Mouse (Mus musculus) urinary bladder, postnatal 36 days (tissue): ENCODE measurements around the gene Cdc14b.
A peak's percentile ranks its signal among the peaks of the same experiment; 100 is the strongest.

Experiments
- DNase-seq, 2 experiments: peaks; one replicate each; pipeline ENCODE4 v3.0.0; 2022; ENCODE audit warnings: low spot score in 2 of 2, mixed read lengths in 1 of 2

Cdc14b gene

DNA sequence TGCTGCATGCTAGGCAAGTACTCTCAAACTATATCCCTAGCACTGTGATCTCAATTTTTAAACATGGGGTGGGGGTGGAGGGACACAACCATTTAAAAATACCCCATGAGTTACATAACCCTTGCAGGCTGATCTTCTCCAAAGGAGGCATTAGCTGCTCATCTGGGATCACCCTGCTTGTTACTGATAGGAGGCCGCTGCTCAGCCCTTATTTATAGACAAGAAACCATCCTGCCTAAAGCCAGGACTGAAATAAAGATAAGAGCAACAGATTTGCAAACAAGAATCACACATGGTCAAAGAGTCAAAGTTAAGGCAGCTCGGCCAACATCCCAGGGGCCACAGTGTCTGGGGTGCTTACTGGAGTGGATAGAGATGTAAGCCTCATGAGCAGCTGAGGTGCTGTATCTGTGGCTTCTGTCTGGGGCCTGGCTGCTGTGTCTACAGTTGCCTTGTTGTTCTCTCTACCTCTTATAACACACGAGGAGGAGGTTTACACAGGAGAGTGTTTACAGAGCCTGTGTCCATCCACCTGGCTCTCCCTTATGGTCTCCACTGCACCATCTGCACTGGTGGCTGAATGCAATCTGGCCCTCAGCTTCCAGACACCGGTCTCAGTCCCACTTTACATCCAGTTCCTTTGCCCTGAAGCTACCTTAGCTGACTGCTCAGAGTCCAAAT, 38.0 kb downstream of the Cdc14b start:
- no peak for DNase-seq

DNA sequence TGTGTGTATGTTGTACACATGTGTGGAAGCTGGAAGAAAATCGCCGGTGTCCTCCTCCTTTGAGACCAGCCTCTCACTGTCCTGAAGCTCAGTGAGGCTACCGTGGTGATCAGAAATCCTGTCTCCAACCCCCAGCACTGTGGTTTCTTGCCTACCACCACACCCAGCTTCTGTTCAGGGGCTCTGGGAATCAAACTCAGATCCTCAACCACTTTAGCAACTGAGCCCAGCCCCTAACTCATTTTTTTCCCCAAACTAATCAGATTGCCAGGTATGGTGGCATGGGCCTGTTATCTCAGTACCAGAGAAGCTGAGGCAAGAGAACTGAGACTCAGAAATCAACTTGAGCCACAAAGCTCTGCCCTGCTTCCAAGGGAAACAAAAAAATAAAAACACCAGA, 39.3 kb downstream of the Cdc14b start:
- DNase-seq = no peak

DNA sequence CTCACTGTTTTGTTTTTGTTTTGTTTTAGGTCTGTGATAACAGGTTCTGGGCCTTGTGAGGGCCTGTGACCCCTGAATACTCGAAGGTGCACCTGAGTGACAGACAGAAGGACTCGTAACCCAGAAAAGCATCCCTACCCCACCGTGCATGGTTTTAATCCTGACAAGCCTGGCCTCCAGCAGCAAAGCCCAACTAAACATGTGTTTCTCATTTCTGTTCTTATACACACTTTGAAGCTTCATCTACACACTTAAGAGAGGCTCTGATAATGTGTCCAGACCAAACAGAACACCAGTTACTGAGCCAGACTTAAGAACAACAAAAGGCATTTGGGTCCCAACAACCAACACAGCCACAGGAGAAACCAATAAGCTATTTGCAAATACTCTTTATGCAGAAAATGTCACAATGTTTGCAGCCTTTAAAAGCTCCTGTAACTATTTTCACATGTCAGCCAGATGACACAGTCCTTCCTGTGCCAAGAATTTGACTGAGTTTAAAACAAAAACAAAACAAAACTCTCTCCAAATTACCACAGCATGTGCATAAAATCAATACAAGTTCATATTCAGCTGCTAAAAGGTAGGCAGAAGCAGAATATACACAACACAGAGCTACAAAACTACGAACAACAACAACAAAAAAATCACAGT, 39.9 kb downstream of the Cdc14b start:
- DNase-seq = no peak

DNA sequence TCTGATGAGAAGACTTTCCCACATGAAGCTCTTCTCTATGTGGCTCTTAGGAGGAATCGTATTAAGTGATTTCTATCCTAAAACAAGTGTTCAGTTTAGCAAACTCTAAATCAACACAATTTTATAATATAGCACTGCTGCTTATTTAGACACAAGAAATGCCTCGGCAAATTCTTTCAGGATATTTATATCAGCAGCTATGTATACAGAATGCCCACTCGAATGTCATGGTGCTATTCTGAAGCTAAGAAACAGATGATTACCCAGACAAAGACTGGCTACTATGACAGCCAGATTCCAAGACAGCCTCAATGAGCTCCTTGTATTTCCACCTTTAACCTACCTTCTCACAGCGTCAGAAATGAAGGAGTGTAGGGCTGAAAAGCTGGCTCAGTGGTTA, 42.0 kb downstream of the Cdc14b start:
- no peak for DNase-seq

DNA sequence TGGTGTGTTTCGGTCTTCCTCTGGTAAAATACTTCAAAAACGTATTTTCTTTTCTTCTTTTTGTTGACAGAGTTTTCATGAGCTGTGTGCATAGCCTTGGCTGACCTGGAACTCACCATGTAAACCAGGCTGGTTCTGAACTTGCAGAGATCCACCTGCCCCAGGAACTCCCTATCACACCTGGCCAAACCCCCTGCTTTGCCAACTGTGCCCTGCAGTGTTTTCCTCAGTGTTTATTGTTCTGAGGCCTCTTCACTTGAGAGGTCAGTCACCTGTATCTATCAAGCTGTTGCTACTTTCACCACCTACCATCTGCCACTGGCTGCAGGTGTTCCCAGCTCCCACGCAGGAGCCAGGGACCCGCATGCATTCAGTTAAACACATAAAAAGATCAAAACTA, 48.4 kb downstream of the Cdc14b start:
- no peak for DNase-seq

DNA sequence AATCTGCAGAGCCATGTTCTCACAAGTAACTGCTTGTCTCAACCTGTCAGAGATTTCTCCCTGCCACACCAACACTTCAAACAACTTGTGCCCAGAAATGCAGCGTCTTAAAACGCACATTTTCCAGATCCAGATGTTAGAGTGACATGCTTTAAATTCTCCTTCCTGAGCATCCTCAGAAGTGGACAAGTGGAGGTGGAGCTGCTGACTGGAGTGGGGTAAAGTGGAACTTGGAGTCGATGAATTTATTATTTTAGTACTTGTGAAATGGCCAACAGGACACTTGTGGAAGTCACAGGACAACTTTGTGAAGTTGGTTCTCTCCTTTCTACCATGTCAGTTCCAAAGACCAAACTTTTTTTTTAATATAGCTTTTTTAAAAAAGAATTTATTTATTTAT, 49.4 kb downstream of the Cdc14b start:
- no peak for DNase-seq

DNA sequence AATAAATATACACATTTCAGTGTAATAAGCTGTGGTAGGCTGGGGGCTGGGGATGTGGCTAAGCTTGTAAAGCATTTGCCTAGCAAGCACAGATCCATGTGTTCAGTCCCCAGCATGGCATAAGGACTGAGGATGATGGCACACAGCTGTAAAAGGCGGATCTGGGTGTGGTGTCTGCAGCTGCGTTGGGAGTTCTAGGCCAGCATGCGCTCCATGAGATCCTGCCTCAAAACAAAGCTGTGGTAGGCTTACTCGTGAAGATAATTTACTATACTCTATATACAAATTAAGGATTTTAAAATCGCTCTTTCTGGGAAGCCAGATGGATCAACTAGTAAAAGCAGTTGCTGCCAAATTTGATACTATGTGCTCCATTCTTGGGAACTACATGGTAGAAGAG, 60.2 kb downstream of the Cdc14b start:
- DNase-seq = no peak

DNA sequence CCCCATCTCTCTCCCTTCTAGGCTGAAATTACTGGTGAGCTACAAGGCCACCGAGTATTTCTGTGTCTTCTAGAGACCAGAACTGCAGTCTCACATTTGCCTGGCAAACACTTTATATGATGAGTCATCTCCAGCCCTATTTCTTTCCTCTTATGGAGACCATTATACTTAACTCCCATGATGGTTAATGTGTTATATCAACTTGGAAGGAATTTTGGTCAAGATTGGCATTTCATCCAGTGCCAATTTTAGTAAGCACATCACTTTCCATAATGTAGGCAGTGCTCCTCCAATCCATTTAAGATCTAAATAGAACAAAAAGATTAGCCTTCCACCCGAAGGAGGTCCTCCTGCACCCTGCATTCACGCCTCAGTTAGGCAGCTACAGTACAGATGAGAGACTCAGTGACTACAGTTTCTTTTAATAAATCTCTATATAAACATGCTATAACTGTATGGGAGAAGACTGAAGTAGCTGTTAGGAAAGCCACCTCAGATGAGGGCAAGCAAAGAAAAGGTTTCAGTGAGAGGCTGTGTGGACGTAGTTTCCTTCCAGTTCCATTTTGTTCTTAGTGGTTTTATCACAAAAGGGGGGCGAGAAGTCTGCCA, 63.0 kb downstream of the Cdc14b start:
- DNase-seq = no peak

DNA sequence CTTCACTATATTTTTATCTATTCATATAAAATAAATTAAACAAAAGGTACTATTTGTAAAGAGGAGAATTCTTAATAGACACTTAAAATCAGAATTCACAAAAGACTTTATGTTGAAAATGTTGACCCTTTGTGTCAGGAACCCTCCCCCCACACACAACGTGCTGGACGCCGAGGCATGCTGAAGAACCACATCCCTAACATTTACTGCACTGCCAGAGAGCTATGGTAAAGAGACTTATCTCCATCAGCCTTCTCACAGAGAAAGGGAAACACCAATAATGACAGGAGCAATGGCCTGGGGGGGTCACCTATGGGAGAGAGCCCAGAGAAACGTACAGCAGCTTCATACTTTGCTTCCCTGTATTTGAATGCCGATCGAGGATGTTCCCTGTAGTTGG, 66.9 kb downstream of the Cdc14b start:
- DNase-seq = no peak

DNA sequence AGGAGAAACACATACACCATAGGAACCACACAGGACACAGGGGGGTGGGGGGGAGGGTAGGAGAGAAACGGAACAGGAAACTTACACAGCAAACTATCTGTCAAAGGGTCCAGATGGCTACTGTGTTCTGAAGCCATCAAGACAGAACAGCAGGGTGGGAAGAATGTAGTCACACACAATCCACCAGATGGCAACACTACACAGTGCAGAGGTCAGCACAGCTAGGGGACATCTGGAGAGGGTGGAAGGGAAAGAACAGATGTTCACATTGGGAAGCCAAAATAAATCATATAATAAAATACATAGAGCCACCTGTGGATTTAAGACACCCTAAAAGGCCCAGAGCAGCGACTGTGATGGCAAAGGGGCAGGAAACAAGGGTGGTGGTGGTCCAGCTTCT, 69.9 kb downstream of the Cdc14b start:
- no peak for DNase-seq

DNA sequence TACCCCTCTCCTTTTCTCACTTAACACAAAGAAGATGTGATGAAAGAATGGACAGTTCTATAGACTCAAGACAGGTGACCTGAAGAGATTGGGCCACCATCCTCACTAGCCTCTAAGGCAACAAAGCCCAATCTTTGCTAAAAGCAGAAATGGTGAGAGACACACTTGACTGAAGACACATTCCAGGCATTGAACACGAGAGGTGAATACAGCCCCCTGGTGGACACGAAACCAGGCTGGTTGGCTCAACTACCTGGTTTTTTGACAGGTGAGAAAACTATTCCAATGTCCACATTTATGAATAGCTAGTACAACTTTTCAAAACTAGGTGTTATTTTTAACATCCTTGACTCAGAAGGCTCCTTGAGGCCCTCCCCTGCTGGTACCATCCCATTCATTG, 70.4 kb downstream of the Cdc14b start:
- no peak for DNase-seq

DNA sequence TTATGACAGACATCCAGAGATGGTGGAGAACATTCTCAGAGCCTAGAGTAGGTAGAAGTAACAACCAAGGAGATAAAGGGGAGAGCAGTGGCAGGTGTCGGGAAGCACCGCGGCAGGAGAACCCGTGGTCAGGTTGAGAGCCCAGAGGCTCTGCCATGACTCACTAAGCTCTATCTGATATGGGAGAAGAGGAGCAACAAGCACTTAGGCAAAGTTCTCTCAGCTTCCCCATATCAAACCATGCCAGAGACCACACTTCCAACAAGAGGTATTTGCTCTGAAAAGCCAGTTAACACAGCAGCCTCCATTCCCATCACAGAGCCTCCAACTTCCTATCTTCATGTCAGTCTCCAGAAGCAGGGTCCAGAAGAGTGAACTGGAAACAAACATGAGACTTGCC, 74.2 kb downstream of the Cdc14b start:
- no peak for DNase-seq

DNA sequence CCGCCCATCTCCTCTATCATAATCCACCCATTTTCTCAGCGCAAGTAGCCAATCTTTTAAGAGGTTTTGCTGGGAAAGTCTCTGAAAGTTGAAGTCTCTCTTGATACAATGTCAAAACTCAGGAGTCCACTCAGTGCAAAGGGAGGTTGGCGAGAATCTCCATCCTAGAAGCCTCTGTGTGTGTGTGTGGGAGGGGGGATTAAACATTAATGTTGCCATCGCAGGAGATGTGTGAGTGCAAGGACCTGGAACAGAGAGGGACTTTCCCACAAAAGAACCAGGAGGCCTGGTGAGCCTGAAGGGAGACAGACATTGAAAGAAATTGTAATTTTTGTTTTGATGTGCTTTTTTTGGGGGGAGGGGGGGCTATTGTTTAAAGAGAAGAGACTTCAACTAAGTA, 76.8 kb downstream of the Cdc14b start:
- no peak for DNase-seq

DNA sequence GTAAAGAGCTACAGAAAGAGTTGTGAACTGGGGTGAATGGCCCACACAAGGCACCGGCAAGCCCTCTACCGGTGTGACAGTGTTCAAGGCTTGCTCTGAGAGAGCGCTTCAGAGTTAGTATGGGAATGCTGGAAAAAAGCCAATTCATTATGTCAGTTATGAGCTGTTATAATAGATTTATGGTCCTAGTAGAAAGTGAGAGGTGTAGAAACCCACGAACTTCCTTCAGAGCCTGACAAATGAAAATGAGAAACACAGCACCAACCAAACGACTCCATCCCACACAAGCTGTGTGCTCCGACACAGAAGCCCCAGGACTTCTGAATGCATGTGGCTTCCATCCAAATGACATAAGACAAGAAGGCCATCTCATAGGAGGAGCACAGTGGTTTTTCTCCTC, 77.2 kb downstream of the Cdc14b start:
- no peak for DNase-seq

DNA sequence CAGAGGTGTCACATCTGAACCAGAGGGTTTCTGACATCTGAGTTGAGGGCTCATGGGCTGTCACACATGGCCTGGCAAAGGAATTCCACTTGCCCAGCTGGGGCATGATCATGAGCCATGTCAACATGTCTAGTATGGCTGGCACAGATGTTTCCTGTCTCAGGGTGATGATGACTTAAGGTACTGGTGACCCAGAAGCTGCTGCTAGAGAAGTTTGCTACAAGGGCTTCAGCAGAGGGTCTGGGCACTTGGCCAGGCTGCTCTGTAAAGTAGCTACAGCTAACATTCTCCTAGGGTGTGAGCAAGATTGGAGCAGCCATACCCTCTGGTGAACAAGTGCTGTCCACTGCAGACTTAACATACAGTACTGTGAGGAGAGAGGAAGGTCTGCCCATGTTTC, 88.0 kb downstream of the Cdc14b start:
- no peak for DNase-seq

DNA sequence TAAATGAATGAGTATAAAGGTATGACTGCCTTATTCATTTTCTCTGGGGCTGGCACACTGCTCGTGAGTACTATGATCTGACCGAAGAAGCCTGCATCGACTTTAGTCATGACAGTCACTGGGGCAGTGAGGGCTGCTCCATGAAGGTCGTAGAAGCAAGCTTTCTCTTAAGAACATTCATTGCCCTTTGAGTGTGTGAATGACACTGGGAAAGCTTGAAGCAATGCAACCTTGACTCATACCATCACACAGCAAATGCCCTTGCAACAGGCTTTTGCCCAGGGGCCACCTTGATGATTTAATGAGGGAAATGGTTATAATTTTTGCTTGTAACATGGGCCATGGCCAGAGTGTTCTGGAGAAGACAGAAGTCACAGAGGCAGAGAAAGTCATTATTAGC, 88.6 kb downstream of the Cdc14b start:
- DNase-seq = no peak

DNA sequence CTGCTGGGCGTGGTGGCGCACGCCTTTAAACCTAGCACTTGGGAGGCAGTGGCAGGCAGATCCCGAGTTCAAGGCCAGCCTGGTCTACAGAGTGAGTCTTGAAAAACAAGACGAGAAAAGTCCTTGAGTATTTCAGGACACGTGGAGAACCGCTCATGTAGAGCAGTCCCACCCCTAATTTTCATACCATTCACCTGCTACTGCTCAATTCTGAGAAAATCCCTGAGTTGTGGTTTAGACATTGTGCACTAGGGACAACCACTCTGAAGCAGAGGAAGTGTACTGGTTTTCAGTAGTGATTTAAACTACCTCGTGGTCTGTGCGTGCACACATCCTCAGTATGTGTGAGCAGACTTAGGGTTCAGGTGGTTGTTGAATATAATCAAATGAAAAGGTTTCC, 89.5 kb downstream of the Cdc14b start:
- DNase-seq = no peak

DNA sequence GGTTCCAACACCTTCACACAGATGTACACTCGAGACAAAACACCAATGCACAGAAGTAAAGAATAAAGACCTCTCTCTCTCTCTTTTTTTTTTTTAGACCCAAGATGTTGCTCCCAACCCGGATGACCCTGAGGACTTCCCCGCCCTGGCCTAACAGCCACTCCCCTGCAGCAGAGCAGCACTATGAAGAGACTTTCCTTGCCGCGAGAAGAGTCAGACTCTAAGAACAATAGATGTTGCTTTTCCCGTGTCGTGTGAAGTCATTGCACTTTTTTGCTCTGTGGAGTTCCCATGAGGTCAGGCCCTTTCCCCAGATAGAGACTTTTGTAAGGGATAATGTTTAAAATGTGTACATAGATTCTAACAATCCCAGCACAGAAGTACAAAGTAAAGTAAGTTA, 89.9 kb downstream of the Cdc14b start:
- DNase-seq = no peak

DNA sequence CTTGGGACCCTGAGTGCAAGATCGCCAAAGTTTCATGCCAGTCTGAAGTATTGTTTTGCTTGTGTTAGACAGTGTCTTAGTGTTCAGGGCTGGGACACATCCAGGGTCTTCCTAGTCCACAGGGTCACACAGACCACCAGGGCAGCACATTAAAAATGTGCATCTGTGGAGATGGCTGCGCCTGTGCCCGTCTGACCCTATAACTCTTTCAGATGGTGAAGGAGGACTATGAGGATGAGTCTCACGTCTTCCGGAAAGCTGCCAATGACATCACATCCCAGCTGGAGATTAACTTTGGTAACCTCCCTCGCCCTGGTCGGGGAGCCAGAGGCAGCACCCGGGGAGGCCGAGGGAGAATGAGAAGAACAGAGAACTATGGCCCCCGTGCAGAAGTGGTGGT, 90.7 kb downstream of the Cdc14b start:
- no peak for DNase-seq

DNA sequence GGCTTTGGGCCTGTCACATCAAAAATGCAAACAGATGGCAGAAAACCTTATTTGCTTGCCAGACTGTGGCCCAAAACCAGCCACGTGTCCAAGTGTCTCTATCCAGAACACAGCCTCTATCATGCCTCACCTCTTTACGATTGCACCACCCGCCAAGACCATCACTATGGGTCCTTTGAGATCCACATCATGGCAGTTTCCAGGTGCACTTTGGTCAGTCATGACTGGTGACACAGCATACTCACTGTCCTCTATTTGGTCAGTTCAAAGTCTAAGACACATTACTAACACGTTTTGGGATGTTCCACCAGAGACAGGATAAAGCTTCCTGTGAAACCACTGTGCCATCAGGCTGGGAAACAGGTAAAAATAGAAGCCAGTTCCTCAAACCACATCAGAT, 91.5 kb downstream of the Cdc14b start:
- no peak for DNase-seq

DNA sequence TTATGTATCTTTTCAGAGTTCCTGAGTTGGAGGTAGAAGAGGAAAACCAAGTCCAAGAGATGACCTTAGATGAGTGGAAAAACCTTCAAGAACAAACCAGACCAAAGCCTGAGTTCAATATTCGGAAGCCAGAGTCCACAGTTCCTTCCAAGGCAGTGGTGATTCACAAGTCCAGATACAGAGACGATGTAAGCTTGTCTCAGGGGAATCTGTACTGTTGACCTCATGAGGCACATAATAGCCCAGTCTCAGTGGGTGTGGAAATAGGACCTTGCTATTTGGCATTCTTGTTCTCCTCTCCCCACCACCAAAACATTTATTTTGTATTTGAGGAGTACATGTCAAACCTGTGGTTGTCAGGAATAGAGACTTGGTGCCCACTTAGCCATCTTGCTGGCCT, 93.0 kb downstream of the Cdc14b start:
- no peak for DNase-seq

DNA sequence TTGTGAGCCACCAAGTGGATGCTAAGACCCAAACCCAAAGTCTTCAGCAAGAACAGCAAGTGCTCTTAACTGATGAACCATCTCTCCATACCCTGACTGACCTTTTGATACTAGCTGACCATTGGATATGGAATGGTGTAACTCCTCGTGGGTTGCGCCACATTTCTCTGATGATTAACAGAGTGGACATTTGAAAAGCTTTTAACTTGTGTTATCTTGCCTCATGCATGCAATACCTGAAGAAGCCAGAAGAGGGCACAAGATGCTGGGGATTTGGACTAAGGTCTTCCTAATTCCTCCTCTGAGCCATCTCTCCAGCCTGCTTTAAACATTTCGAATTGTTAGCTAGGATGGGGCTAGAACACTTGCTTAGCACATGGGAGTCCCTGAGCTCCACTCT, 94.2 kb downstream of the Cdc14b start:
- peak; percentile 32 to 37 for DNase-seq

DNA sequence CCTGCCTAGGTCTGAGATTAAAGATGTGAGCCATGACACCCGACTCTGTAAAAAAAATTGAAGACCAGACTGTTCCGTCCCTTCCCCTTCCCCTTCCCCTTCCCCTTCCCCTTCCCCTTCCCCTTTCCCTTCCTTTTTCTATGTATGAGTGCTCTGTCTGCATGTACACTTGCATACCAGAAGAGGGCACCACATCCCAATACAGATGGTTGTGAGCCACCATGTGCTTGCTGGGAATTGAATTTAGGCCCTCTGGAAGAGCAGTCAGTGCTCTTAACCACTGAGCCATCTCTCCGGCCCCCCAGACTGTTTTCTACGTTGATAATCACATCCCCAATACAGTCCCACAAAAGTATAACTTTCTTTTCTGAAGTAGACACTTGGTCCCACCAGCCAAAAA, 94.8 kb downstream of the Cdc14b start:
- no peak for DNase-seq
